Mouse (Mus musculus) midbrain, embryonic 16.5 days (tissue): Measurements from ENCODE around the gene Drosha. TPM values are rescaled to one million over a fixed set of nuclear protein-coding genes. Genes with fewer than 3 reads are reported as not detected.
A peak's percentile ranks its signal among the peaks of the same experiment; 100 is the strongest.
"Not testable (repeated sequence)": the region's sequence is repeated elsewhere in the genome, so short reads cannot be mapped to it uniquely, and the experiment has no call there.

Experiments
- ATAC-seq: fragments of 200-750 bp; cut with Nextera tagmentation; 2 replicates; pipeline ENCODE4 v1.8.0; 2017; ENCODE audit warnings: moderate TSS enrichment
- H3K27ac ChIP-seq: fragments of 300-500 bp; sonication (generic); 2 replicates; pipeline ENCODE4 v1.5.1; 2014; ENCODE audit warnings: mild to moderate bottlenecking, low read length, mixed read lengths
- H3K27me3 ChIP-seq: fragments of 300-500 bp; sonication (generic); 2 replicates; pipeline ENCODE4 v1.6.1; 2014; ENCODE audit warnings: low read depth, low read length, mixed read lengths; ENCODE audit not compliant: control insufficient read depth, insufficient read depth
- H3K36me3 ChIP-seq: fragments of 300-500 bp; sonication (generic); 2 replicates; pipeline ENCODE4 v1.6.1; 2014; ENCODE audit warnings: mild to moderate bottlenecking, low read length, moderate library complexity, mixed read lengths; ENCODE audit not compliant: control insufficient read depth, insufficient read depth
- H3K4me1 ChIP-seq: fragments of 300-500 bp; sonication (generic); 2 replicates; pipeline ENCODE4 v1.6.1; 2014; ENCODE audit warnings: mild to moderate bottlenecking, low read length, mixed read lengths; ENCODE audit not compliant: control insufficient read depth, insufficient read depth
- H3K4me2 ChIP-seq: fragments of 300-500 bp; sonication (generic); 2 replicates; pipeline ENCODE4 v1.6.1; 2014; ENCODE audit warnings: mild to moderate bottlenecking, low read length, mixed read lengths
- H3K4me3 ChIP-seq: fragments of 300-500 bp; sonication (generic); 2 replicates; pipeline ENCODE4 v1.5.1; 2014; ENCODE audit warnings: low read depth, mild to moderate bottlenecking, low read length, moderate library complexity, mixed read lengths
- H3K9ac ChIP-seq: fragments of 300-500 bp; sonication (generic); 2 replicates; pipeline ENCODE4 v1.6.1; 2014; ENCODE audit warnings: low read depth, low read length, mixed read lengths
- H3K9me3 ChIP-seq: fragments of 300-500 bp; sonication (generic); replicated peaks from 2 replicates; pipeline ENCODE4 v1.6.1; 2014; ENCODE audit warnings: mild to moderate bottlenecking, low read length, mixed read lengths; ENCODE audit not compliant: control insufficient read depth, poor library complexity, severe bottlenecking
- WGBS: fragments of 180-500 bp; shearing (Covaris S2); extraction: QIAGEN DNeasy Blood & Tissue Kit; methylation state at CpG from one replicate; pipeline ENCODE4 v1.1.7; 2014; 5-methylcytosine and 5-hydroxymethylcytosine counted together
- polyA plus RNA-seq: library from polyadenylated mRNA; unstranded; fragments of >200 nt; fragmentation: Nextera tagmentation; extraction: Ambion mirVana; gene quantifications from 2 replicates; pipeline ENCODE4 v1.2.1, GENCODE M21; 2015

The Drosha gene
- polyA plus RNA-seq, 1 experiment from 2014 or later: 55.7 TPM

GRCm38 (mm10) chr15:12923826-12924225 lies 99.2 kb downstream of the Drosha start:
- no peak overlapping the region for H3K4me3 ChIP-seq
- no peak overlapping the region for H3K4me2 ChIP-seq
- H3K4me1 ChIP-seq: no peaks in the 10 kb centered on the region
- no peak overlapping the region for H3K9ac ChIP-seq
- H3K27me3 ChIP-seq: no peaks in the 10 kb centered on the region
- whole genome bisulfite sequencing: 97% methylated on average over 6 of the region's 6 CpGs
- no peaks in the 10 kb centered on the region for H3K9me3 ChIP-seq
- no peak for ATAC-seq
- peaks cover 25% of the 10 kb centered on the region for H3K36me3 ChIP-seq
- H3K27ac ChIP-seq: no peak overlapping the region

- no peak overlapping the region for H3K4me2 ChIP-seq
- no peaks in the 10 kb centered on the region for H3K4me1 ChIP-seq
- no peaks in the 10 kb centered on the region for H3K9me3 ChIP-seq
- H3K27me3 ChIP-seq: no peaks in the 10 kb centered on the region
- no peak overlapping the region for H3K9ac ChIP-seq
- peaks cover 19% of the 10 kb centered on the region for H3K36me3 ChIP-seq
- no peak for ATAC-seq
- H3K27ac ChIP-seq: no peak overlapping the region
- WGBS: 94% methylated on average over 5 of the region's 5 CpGs
- no peak overlapping the region for H3K4me3 ChIP-seq
Measured at GRCm38 (mm10) chr15:12931481-12931880, 106.9 kb downstream of the Drosha start.

GRCm38 (mm10) chr15:12936217-12936732 lies 111.7 kb downstream of the Drosha start:
- Histone ChIP-seq H3K27ac (no peak overlapping the region), H3K27me3 (no peaks in the 10 kb centered on the region), H3K4me3 (no peak overlapping the region), H3K4me1 (peaks cover 4% of the 10 kb centered on the region), H3K4me2 (no peak overlapping the region), H3K9me3 (no peaks in the 10 kb centered on the region), H3K9ac (no peak overlapping the region), H3K36me3 (peaks cover 4% of the 10 kb centered on the region; the same call in 1 of the 2 replicates)
- 94% methylated on average over 10 of the region's 10 CpGs for WGBS
- 0 out of 2 replicates have a peak, but pooled peaks have one; percentile 18 for ATAC-seq

DNA sequence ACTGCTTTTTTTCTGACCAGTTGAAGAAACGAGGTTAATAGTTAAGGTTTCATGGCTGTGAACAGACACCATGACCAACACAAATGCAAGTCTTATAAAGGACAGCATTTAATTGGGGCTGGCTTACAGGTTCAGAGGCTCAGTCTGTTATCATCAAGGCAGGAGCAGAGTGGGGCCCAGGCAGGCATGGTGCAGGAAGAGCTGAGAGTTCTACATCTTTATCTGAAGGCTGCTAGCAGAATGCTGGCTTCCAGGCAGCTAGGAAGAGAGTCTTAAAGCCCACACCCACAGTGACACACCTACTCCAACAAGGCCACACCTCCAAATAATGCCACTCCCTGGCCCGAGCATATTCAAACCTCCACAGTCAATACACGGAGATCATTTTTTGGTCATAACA lies 112.7 kb downstream of the Drosha start:
- 94% methylated on average over 3 of the region's 3 CpGs for WGBS

GRCm38 (mm10) chr15:12941106-12941505 lies 116.5 kb downstream of the Drosha start:
- Histone ChIP-seq H3K27ac (no peak overlapping the region), H3K4me2 (peak overlapping the region; percentile 23; the same call in 1 of the 2 replicates), H3K36me3 (peaks cover 2% of the 10 kb centered on the region; the same call in 1 of the 2 replicates), H3K4me3 (no peak overlapping the region), H3K4me1 (peaks cover 4% of the 10 kb centered on the region), H3K9ac (no peak overlapping the region), H3K27me3 (no peaks in the 10 kb centered on the region), H3K9me3 (no peaks in the 10 kb centered on the region)
- WGBS: 30% methylated on average over 9 of the region's 9 CpGs
- ATAC-seq: no peak

More for the DNA sequence above, 112.7 kb downstream of the Drosha start:
- not testable (repeated sequence) for H3K36me3 ChIP-seq, H3K9me3 ChIP-seq, H3K27ac ChIP-seq, H3K4me2 ChIP-seq, H3K9ac ChIP-seq, H3K4me1 ChIP-seq, H3K27me3 ChIP-seq, ATAC-seq, H3K4me3 ChIP-seq

DNA sequence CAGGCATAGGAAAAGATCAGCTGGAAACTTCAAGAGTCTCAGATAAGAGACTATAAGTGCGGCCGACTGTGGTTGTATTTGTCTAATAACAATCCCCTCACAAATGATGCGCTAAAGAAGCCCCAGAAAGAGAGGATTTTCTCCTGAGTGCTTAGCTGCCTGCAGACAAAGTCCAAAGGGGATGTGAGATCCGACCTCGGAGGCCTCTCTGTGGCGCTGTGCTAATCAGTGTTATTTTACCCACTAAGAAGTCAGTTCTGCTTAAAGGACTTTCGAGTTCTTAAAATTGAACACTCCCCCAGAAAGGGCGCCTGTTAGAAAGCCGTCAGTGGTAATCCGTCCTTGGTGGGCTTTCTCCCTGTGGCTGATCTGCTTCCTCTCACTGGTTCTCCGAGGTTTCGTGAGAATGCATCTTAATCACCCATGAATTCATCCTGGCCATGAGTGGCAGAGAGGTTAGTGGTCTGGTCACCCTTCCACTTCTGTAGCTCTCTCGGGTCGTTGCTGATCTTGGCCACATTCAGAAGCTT lies 117.1 kb downstream of the Drosha start:
- peak overlapping the region; percentile 20; the same call in 1 of the 2 replicates for H3K9ac ChIP-seq
- H3K27me3 ChIP-seq: no peaks in the 10 kb centered on the region
- WGBS: 11% methylated on average over 14 of the region's 14 CpGs
- no peaks in the 10 kb centered on the region for H3K9me3 ChIP-seq
- no peaks in the 10 kb centered on the region for H3K36me3 ChIP-seq
- no peak overlapping the region for H3K4me3 ChIP-seq
- H3K4me2 ChIP-seq: peak overlapping the region; percentile 23
- H3K27ac ChIP-seq: no peak overlapping the region
- ATAC-seq: no peak
- peaks cover 4% of the 10 kb centered on the region for H3K4me1 ChIP-seq

GRCm38 (mm10) chr15:12942424-12942823 lies 117.8 kb downstream of the Drosha start:
- no peaks in the 10 kb centered on the region for H3K9me3 ChIP-seq
- peaks cover 4% of the 10 kb centered on the region for H3K4me1 ChIP-seq
- no peak overlapping the region for H3K4me2 ChIP-seq
- no peak overlapping the region for H3K9ac ChIP-seq
- H3K27me3 ChIP-seq: no peaks in the 10 kb centered on the region
- no peak overlapping the region for H3K27ac ChIP-seq
- no peak for ATAC-seq
- 51% methylated on average over 4 of the region's 4 CpGs for WGBS
- H3K4me3 ChIP-seq: no peak overlapping the region
- no peaks in the 10 kb centered on the region for H3K36me3 ChIP-seq

DNA sequence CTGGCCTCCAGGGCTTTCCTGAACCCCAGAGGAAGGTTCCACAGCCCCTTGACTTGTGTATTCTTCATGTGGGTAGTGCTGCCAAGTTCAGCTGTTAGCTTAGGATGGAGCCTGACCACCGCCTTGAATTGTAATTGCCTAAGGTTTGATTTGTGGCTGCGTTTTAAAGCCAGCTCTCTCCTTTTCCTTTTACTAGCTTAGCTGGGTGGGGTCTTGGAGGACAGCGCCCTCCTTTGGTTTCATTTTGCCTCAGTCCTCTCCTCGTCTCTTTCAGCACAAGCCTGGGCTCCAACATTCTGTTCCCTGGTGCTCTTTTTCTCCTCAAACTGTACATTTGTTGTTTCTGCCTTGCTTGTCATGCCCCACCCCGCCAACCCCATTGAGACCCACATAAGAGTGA lies 133.4 kb downstream of the Drosha start:
- H3K4me2 ChIP-seq: no peak overlapping the region
- H3K27ac ChIP-seq: no peak overlapping the region
- no peak overlapping the region for H3K9ac ChIP-seq
- H3K4me3 ChIP-seq: no peak overlapping the region
- no peaks in the 10 kb centered on the region for H3K27me3 ChIP-seq
- no peaks in the 10 kb centered on the region; the same call in 1 of the 2 replicates for H3K9me3 ChIP-seq
- no peak for ATAC-seq
- no peaks in the 10 kb centered on the region for H3K4me1 ChIP-seq
- no peaks in the 10 kb centered on the region for H3K36me3 ChIP-seq
- 86% methylated on average over 5 of the region's 5 CpGs for WGBS

GRCm38 (mm10) chr15:12962179-12962578 lies 137.6 kb downstream of the Drosha start:
- Histone ChIP-seq H3K9ac (no peak overlapping the region), H3K27me3 (no peaks in the 10 kb centered on the region), H3K4me3 (no peak overlapping the region), H3K36me3 (no peaks in the 10 kb centered on the region), H3K4me1 (no peaks in the 10 kb centered on the region), H3K4me2 (no peak overlapping the region), H3K9me3 (no peaks in the 10 kb centered on the region), H3K27ac (no peak overlapping the region)
- no peak for ATAC-seq
- WGBS: 88% methylated on average over 10 of the region's 10 CpGs
